Mouse (Mus musculus): ENCODE measurements around the gene Mpig6b.

Mpig6b gene

GRCm38 (mm10) chr17:35066084-35066483 lies at the start of gene Mpig6b:
Gene Mpig6b (minus strand): TSS chr17:35066184.
- no peak for DNase-seq (ENCODE audit: low spot score)

DNA sequence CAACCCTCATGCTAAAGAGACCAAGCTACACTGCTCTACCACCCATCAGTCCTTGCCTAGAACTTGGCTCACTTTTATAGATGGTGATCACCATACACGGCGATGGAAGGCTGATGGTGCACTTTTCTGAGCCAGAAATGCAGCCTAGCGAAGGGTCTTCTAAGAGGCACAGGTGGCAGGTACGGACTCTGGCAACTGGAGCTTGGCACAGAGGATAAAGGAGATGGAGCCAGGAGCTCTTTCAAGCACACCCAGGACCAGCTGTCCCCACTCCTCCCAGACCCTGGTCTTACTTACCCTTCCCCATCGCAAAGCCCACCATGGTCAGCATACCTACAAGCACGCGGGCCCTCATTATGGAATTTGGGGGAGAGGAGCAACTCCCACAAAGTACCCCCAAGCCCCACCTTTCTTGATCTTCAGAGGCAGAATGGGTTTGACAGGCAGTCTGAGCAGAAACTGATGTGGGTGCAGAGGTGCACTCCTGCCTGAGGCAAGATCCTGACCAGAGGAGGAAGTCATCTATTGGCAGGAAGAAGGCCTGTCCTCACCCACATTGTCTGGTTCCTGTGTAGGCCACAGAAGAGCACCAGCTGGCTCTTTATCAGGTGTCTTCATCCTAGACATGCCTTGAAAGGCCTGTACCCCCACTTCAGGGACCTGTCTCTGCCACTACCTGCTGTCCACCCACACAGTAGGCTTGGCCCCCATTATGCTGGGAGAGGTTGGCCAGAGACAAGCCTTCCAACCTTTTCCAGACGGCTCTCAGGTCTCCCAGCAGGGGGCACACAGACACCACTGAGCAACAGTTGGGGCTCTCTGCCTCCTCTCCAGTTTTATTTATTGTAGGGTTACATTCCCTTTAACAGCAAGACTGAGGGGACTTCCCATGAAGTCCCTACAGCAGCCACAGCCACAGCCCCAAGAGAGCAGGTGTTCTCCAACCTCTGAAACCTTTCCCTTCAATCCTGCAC lies 49.3 kb upstream of the Mpig6b start, which contains the start of gene Ly6g5b:
TSS of gene Ly6g5b (minus strand) at position 383 of the 974 bp plus-strand sequence.
- no peak for DNase-seq (ENCODE audit: low spot score)

DNA sequence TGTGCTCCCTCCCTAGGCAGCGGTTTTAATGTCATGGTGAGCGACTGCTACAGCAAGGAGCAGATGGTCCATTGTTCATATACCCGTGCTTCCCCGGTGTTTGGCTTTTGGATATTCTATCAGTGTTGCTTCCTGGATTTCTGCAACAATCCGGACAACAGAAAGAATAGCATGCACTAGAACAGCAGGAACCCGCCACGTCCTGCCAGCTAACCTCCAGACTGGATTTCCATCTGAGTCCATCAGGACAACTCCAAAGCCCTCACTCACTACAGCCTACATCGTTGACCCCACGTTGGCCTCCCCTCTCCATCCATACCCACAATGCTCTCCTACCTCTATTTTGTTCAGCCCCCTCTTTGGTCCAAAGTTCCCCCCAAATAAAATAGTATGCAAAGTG lies 45.8 kb upstream of the Mpig6b start:
- DNase-seq (ENCODE audit: low spot score), result no peak

DNA sequence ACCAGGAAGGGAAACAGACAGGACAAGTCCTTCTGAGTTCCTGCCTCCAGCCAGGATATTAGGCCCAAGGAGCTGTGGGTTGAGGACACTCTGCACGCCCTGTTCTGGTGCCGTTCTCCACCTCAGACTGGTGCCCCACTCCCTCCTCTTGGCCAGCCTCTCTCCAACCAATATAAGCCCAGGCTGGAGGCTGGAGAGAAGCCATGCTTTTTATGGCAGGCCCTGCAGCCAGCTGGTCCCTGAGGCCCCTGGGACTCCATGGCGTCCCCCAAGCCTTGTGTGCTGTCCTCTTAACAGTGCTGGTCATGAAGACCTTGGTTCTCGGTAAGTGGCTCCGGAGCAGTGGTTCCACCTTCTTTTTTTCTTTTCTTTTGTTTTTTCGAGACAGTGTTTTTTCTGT lies 42.1 kb upstream of the Mpig6b start, which contains the start of gene Ly6g5c:
TSS of gene Ly6g5c (plus strand) at position 183 of the 400 bp plus-strand sequence.
- no peak for DNase-seq (ENCODE audit: low spot score)

DNA sequence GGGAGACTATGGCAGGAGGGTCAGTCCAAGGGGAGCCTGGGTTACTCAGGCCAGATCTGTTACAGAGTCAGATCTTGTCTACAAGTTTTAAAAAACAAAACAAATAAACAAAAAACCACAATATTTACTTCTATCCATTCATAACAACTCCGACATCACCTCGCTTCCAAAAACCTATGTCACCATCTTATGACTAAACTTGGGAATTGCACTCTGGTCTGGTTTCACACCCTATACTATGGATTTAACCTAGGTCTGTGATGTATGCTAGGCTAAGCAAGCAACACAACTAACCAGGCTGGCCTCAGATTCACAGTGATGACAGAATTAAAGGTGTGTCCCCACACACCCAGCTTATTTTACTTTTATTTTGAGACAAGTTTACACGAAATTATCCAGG lies 40.5 kb upstream of the Mpig6b start:
- no peak for DNase-seq (ENCODE audit: low spot score)

DNA sequence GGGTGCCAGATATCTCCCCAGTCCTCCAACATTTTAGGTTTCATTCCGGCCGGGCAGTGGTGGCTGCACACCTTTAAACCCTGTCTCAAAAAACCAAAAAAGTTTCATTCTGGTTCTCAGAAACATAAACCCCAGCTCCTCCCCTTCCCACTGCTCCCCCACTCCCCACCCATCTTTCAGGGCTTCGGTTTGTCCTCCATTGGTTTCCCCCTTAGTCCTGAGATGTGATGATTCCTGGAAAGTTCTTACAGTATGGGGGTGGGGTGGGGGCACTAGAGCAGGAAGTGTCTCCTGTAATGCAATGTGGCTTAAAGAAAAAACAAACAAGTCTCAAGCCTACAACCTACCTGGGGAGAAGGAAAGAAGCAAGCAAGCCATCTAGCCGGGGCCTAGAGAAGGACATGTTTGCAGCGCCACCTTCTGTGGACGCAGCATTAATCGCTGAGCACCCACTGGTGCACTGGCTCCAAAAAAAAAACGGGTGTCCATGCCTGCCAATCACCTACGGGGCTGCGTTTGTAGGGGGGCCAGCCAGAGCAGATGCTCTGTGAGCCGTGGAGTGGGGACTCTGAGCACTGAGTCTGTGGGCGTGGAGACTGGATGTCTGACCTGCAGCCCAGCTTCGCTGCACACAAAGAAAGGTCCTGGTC lies 39.9 kb upstream of the Mpig6b start:
- no peak for DNase-seq (ENCODE audit: low spot score)

GRCm38 (mm10) chr17:35104754-35105153 lies 38.8 kb upstream of the Mpig6b start:
- DNase-seq (ENCODE audit: low spot score), result no peak

- no peak for DNase-seq (ENCODE audit: low spot score)
These were observed 38.1 kb upstream of the Mpig6b start for GRCm38 (mm10) chr17:35104079-35104478.

DNA sequence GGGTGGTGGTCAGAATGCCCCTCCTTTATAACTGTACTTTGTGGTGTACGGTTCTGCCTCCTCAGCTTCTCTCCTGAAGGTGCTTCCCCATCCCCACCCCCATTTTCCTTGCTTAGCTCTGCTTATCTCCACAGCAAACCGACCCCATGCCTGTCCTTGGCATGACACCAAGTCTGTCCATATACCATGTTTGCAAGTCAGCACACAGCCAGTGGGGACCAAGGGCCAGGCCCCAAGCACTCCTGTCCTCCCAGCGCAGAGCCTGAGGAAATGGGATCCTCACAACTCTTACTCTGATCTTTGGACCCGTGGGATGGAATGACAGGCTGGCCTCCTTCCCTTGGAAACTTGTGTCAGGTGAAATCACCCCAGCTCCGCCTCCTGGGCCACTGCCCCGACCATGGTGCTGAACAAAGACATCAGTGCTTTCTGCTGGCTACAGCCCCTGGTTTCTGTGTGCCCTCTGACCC lies 37.3 kb upstream of the Mpig6b start:
- DNase-seq (ENCODE audit: low spot score), result no peak

- no peak for DNase-seq (ENCODE audit: low spot score)
These were observed 36.3 kb upstream of the Mpig6b start for GRCm38 (mm10) chr17:35102299-35102698.

DNA sequence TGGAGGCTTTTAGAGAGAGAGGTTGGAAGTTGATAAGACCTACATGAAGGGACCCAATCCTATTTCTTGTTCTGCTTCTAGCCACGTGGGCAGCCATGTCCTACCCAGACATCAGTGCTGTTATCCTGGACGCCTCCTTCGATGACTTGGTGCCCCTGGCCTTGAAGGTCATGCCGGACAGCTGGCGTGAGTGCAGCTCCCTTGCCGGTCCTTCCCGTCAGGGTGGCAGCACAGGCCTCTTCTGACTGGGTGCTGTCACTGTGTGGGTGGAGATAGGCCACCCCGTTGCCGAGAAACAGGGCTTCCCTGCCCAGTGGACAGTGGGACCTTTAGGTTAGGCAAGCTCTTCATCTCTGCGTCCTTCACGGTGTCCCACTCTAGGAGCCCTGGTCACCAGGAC lies 35.2 kb upstream of the Mpig6b start:
- no peak for DNase-seq (ENCODE audit: low spot score)

DNA sequence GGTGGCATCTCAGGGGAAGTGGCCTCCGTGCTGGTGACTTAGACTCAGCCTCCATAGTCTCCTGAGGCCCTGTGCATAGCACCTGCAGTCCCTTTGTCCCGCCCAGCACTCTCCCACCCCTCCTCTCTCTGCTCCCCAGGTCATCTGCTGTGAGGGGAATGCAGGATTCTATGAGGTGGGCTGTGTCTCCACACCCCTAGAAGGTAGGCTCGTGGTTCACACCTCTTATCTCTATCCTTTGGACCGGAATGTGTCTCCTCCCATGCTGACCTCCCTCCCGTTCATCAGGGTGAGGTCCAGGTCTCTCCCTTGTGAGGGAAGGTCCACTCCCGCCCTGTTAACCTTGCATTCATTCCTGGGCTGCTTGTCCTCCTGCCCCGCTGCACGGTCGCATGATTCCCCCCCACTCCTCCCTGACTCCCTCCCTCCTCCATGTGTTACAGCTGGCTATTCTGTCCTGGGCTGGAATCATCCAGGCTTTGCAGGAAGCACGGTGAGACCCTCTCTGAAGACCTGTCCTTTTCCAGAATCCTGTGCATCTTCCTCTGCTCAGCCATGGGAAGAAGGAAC lies 34.3 kb upstream of the Mpig6b start:
- no peak for DNase-seq (ENCODE audit: low spot score)

DNA sequence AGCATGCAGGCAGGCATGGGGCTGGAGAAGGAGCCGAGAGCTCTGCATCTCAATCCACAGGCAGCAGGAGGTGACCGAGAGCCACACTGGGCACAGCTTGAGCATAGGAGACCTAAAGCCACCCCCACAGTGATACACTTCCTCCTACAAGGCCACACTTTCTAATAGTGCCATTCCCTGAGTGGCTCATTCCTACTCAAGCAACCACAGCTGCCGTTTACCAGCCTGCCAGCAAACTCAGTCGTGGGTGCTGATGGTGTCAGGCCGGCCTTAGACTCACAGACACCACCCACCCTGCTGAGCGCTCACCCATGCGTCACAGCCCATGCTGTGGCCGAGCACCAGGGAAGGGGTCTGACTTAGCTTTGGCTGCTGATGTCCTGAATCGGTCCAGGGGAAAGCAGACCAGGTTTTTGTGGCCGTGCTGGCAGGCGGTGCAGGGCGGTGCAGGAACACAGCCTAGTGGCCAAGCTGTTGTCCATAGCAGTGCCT lies 31.2 kb upstream of the Mpig6b start:
- DNase-seq (ENCODE audit: low spot score), result no peak

DNA sequence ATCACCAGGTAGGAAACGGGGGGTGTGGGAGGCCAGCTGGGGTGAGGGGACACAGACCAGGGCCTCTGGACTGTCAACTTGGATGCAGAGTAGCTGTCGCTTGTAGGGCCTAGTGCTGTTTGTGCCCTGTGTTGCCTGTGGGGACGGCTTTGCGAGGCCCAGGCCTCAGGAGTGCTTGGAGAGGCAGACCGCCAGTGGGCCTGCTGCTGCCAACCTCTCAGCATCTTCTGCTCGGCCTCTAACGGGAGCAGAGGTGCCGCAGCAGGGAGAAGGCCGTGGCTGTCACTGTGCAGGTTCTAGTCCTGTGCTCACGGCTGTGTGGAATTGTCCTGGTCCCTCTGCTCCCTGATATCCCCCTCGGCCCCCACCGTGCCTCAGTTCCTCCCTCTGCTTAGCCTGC lies 30.6 kb upstream of the Mpig6b start:
- no peak for DNase-seq (ENCODE audit: low spot score)

GRCm38 (mm10) chr17:35094475-35095365 lies 28.7 kb upstream of the Mpig6b start:
- DNase-seq (ENCODE audit: low spot score), result no peak

- DNase-seq (ENCODE audit: low spot score), result no peak
These were observed 26.6 kb upstream of the Mpig6b start for GRCm38 (mm10) chr17:35092403-35093198.

- no peak for DNase-seq (ENCODE audit: low spot score)
These were observed 24.4 kb upstream of the Mpig6b start for GRCm38 (mm10) chr17:35090166-35090932.

GRCm38 (mm10) chr17:35088825-35089644 lies 23.1 kb upstream of the Mpig6b start, which contains the start of gene Abhd16a:
Gene Abhd16a (plus strand): TSS chr17:35089263.
- peak; percentile 72 for DNase-seq (ENCODE audit: low spot score)

DNA sequence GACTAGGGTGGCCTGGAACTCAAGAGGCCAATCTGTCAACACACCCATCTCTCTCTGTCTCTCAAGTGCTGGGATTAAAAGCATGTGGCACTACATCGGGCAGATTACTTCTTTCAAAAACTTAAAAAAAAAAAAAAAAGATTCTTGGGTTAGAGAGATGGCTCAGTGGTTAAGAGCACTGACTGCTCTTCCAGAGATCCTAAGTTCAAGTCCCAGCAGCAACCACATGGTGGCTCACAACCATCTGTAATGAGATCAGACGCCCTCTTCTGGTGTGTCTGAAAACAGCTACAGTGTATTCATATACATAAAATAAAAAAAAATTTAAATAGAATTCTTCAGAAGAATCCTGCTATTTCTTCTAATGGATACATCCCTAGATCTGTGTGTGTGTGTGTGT lies 22.2 kb upstream of the Mpig6b start:
- DNase-seq (ENCODE audit: low spot score), result no peak
